Mouse (Mus musculus): Measurements from ENCODE around the gene Rcn3. TPM values are rescaled to one million over a fixed set of nuclear protein-coding genes. Genes with fewer than 3 reads are reported as not detected.
"Not testable (repeated sequence)": the region's sequence is repeated elsewhere in the genome, so short reads cannot be mapped to it uniquely, and the experiment has no call there.

Gene Rcn3
- polyA plus RNA-seq, 1 experiment = 34.9 TPM

DNA sequence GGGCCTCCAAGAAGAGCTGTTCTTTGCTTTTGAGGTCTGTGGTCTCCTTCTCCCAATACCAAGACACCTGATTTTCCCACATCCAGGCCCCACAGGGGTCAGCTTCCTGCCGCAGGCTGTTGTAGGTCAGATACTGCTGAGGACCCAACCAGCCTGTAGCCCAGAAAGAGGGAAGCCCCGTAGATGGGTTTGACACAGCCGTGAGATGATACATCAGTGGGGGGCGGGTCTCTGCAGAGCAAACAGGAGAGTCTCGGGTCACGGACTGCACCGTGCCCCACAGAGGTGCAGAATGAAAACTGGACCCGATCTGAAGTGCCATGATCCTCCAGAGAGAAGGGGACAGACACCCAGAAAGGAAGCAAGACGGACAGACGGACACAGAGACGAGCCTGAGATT lies 10.4 kb upstream of the Rcn3 start:
- H3K27me3 ChIP-seq (ENCODE audit: control insufficient read depth, insufficient read depth, low read length) = no peaks in the 10 kb centered on the region
- no peak for DNase-seq
- WGBS = 66% methylated on average over 11 of the region's 11 CpGs
- H3K27ac ChIP-seq (ENCODE audit: control insufficient read depth, insufficient read depth, low read length) = no peak overlapping the region
- no peak for TF ChIP-seq POLR2A (IDR thresholded peaks at IDR 0.05; ENCODE audit: control insufficient read depth, extremely low read depth, insufficient read depth, low read length, poor library complexity)
- TF ChIP-seq CTCF (IDR thresholded peaks at IDR 0.05; ENCODE audit: borderline replicate concordance, control insufficient read depth, extremely low read depth, insufficient read depth, low read length, poor library complexity) = no peak
- no peaks in the 10 kb centered on the region for H3K36me3 ChIP-seq (ENCODE audit: control insufficient read depth, insufficient read depth, low read length)
- H3K4me3 ChIP-seq (ENCODE audit: control insufficient read depth, insufficient read depth, low read length) = no peak overlapping the region
- H3K4me1 ChIP-seq (replicated peaks; ENCODE audit: control insufficient read depth, insufficient read depth, low read length) = 0 out of 2 replicates have a peak, but pooled peaks cover 2% of the 10 kb centered on the region

DNA sequence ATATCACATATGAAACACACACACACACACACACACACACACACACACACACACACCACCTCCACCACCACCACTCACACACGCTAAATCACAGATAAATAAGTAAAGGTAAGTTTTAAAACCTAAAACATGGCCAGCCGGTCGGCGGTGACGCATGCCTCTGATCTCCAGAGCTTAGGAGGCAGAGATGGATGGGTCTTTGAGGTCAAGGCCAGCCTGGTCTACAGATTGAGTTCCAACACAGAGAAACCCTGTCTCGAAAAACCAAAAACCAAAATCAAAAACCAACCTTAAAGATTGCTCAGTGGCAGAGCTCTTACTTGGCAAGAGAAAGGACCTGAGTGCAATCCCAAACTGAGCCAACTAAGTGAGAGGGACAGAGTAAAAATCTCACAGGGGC lies 8.0 kb upstream of the Rcn3 start:
- DNase-seq = no peak
- TF ChIP-seq POLR2A (IDR thresholded peaks at IDR 0.05; ENCODE audit: control insufficient read depth, extremely low read depth, insufficient read depth, low read length, poor library complexity) (no peak), CTCF (IDR thresholded peaks at IDR 0.05; ENCODE audit: borderline replicate concordance, control insufficient read depth, extremely low read depth, insufficient read depth, low read length, poor library complexity) (no peak)
- Histone ChIP-seq H3K27me3 (ENCODE audit: control insufficient read depth, insufficient read depth, low read length) (no peaks in the 10 kb centered on the region), H3K4me3 (ENCODE audit: control insufficient read depth, insufficient read depth, low read length) (no peak overlapping the region), H3K36me3 (ENCODE audit: control insufficient read depth, insufficient read depth, low read length) (no peaks in the 10 kb centered on the region), H3K27ac (ENCODE audit: control insufficient read depth, insufficient read depth, low read length) (no peak overlapping the region), H3K4me1 (replicated peaks; ENCODE audit: control insufficient read depth, insufficient read depth, low read length) (no peaks in the 10 kb centered on the region)
- 94% methylated on average over 6 of the region's 6 CpGs for WGBS

- WGBS = 94% methylated on average over 8 of the region's 8 CpGs
- Histone ChIP-seq H3K4me3 (ENCODE audit: control insufficient read depth, insufficient read depth, low read length) (no peak overlapping the region), H3K4me1 (replicated peaks; ENCODE audit: control insufficient read depth, insufficient read depth, low read length) (no peaks in the 10 kb centered on the region; the same call in 1 of the 2 replicates), H3K27ac (ENCODE audit: control insufficient read depth, insufficient read depth, low read length) (no peak overlapping the region), H3K36me3 (ENCODE audit: control insufficient read depth, insufficient read depth, low read length) (no peaks in the 10 kb centered on the region), H3K27me3 (ENCODE audit: control insufficient read depth, insufficient read depth, low read length) (no peaks in the 10 kb centered on the region)
- DNase-seq = no peak
- TF ChIP-seq CTCF (IDR thresholded peaks at IDR 0.05; ENCODE audit: borderline replicate concordance, control insufficient read depth, extremely low read depth, insufficient read depth, low read length, poor library complexity) (no peak), POLR2A (IDR thresholded peaks at IDR 0.05; ENCODE audit: control insufficient read depth, extremely low read depth, insufficient read depth, low read length, poor library complexity) (no peak)
These were observed 6.7 kb upstream of the Rcn3 start for GRCm38 (mm10) chr7:45098541-45099240.

DNA sequence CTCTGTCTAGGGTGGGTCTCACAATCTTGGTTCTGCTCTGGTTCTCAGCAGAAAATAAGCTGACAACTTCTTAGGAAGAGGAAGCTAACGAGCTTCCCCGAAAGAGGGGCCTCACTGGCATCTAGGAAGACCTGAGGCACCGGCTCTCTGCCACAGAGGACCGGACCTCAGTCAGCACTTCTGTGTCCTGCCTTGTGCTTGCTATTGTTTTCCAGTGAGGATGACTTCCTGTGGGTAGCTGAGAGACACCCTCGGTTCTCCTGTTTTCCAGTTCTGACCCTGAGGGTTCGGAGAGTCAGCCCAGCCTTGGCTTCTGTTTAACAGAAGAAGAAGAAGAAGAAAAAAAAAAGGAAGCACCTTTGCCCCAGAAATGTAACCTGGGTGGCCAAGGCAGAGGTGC lies 5.5 kb upstream of the Rcn3 start:
- DNase-seq = no peak
- H3K27me3 ChIP-seq (ENCODE audit: control insufficient read depth, insufficient read depth, low read length) = no peaks in the 10 kb centered on the region
- H3K4me3 ChIP-seq (ENCODE audit: control insufficient read depth, insufficient read depth, low read length) = no peak overlapping the region
- TF ChIP-seq CTCF (IDR thresholded peaks at IDR 0.05; ENCODE audit: borderline replicate concordance, control insufficient read depth, extremely low read depth, insufficient read depth, low read length, poor library complexity) (no peak), POLR2A (IDR thresholded peaks at IDR 0.05; ENCODE audit: control insufficient read depth, extremely low read depth, insufficient read depth, low read length, poor library complexity) (no peak)
- no peaks in the 10 kb centered on the region for H3K36me3 ChIP-seq (ENCODE audit: control insufficient read depth, insufficient read depth, low read length)
- H3K27ac ChIP-seq (ENCODE audit: control insufficient read depth, insufficient read depth, low read length) = no peak overlapping the region
- WGBS = 22% methylated on average over 6 of the region's 6 CpGs
- H3K4me1 ChIP-seq (replicated peaks; ENCODE audit: control insufficient read depth, insufficient read depth, low read length) = peaks cover 5% of the 10 kb centered on the region; the same call in 1 of the 2 replicates

- WGBS = 96% methylated on average over 14 of the region's 14 CpGs
- H3K36me3 ChIP-seq (ENCODE audit: control insufficient read depth, insufficient read depth, low read length); DNase-seq; H3K27ac ChIP-seq (ENCODE audit: control insufficient read depth, insufficient read depth, low read length); H3K4me3 ChIP-seq (ENCODE audit: control insufficient read depth, insufficient read depth, low read length); H3K27me3 ChIP-seq (ENCODE audit: control insufficient read depth, insufficient read depth, low read length): not testable (repeated sequence)
- H3K4me1 ChIP-seq (replicated peaks; ENCODE audit: control insufficient read depth, insufficient read depth, low read length) = peaks cover 18% of the 10 kb centered on the region
These were observed 3.9 kb upstream of the Rcn3 start for GRCm38 (mm10) chr7:45095965-45096364.

- 92% methylated on average over 6 of the region's 6 CpGs for WGBS
- Histone ChIP-seq H3K27me3 (ENCODE audit: control insufficient read depth, insufficient read depth, low read length) (peaks cover 10% of the 10 kb centered on the region), H3K4me3 (ENCODE audit: control insufficient read depth, insufficient read depth, low read length) (no peak overlapping the region), H3K36me3 (ENCODE audit: control insufficient read depth, insufficient read depth, low read length) (no peaks in the 10 kb centered on the region), H3K4me1 (replicated peaks; ENCODE audit: control insufficient read depth, insufficient read depth, low read length) (peaks cover 20% of the 10 kb centered on the region), H3K27ac (ENCODE audit: control insufficient read depth, insufficient read depth, low read length) (no peak overlapping the region)
- DNase-seq = no peak
- TF ChIP-seq CTCF (IDR thresholded peaks at IDR 0.05; ENCODE audit: borderline replicate concordance, control insufficient read depth, extremely low read depth, insufficient read depth, low read length, poor library complexity) = no peak
- TF ChIP-seq POLR2A (IDR thresholded peaks at IDR 0.05; ENCODE audit: control insufficient read depth, extremely low read depth, insufficient read depth, low read length, poor library complexity) = no peak
These were observed 3.3 kb upstream of the Rcn3 start for GRCm38 (mm10) chr7:45095367-45095766.

- Histone ChIP-seq H3K4me1 (replicated peaks; ENCODE audit: control insufficient read depth, insufficient read depth, low read length) (peaks cover 20% of the 10 kb centered on the region), H3K4me3 (ENCODE audit: control insufficient read depth, insufficient read depth, low read length) (no peak overlapping the region), H3K36me3 (ENCODE audit: control insufficient read depth, insufficient read depth, low read length) (no peaks in the 10 kb centered on the region), H3K27ac (ENCODE audit: control insufficient read depth, insufficient read depth, low read length) (no peak overlapping the region), H3K27me3 (ENCODE audit: control insufficient read depth, insufficient read depth, low read length) (peaks cover 10% of the 10 kb centered on the region)
- TF ChIP-seq POLR2A (IDR thresholded peaks at IDR 0.05; ENCODE audit: control insufficient read depth, extremely low read depth, insufficient read depth, low read length, poor library complexity) (no peak), CTCF (IDR thresholded peaks at IDR 0.05; ENCODE audit: borderline replicate concordance, control insufficient read depth, extremely low read depth, insufficient read depth, low read length, poor library complexity) (no peak)
- DNase-seq = no peak
- WGBS = 91% methylated on average over 7 of the region's 7 CpGs
These were observed 2.1 kb upstream of the Rcn3 start for GRCm38 (mm10) chr7:45094121-45094520.

Measured in thymus, adult 2 months (tissue).